Mouse (Mus musculus): ENCODE measurements around the gene Frs3. TPM values are rescaled to one million over a fixed set of nuclear protein-coding genes. Genes with fewer than 3 reads are reported as not detected.
"Not testable (repeated sequence)": the region's sequence is repeated elsewhere in the genome, so short reads cannot be mapped to it uniquely, and the experiment has no call there.

The Frs3 gene
- polyA plus RNA-seq (2016; fragmentation: Nextera tagmentation; extraction: Ambion mirVana), result 7.3 and 8.0 TPM in 2 replicates

GRCm38 (mm10) chr17:47688608-47689575 is at the start of gene Frs3:
Gene Frs3, plus strand, starts transcription at chr17:47689030.
- Histone ChIP-seq H3K9me3 (no peaks in the 10 kb centered on the region), H3K27ac (peak within 1 kb of the TSS; percentile 86), H3K4me1 (peaks cover 16% of the 10 kb centered on the region), H3K4me2 (replicated peaks) (peak within 1 kb of the TSS; percentile 90), H3K36me3 (peaks cover 17% of the 10 kb centered on the region), H3K4me3 (peak within 1 kb of the TSS; percentile 74), H3K27me3 (no peaks in the 10 kb centered on the region), H3K9ac (peak within 1 kb of the TSS; percentile 77)
- 1% methylated on average over 58 of the region's 58 CpGs for WGBS
- ATAC-seq (ENCODE audit: insufficient number of reproducible peaks, insufficient read depth, low FRiP score, low TSS enrichment), result peak; percentile 65

- 85% methylated on average over 2 of the region's 2 CpGs for WGBS
- H3K27ac ChIP-seq, result no peak overlapping the region
- no peaks in the 10 kb centered on the region for H3K4me1 ChIP-seq
- no peak overlapping the region for H3K9ac ChIP-seq
- no peak overlapping the region for H3K4me2 ChIP-seq (replicated peaks)
- H3K4me3 ChIP-seq, result no peak overlapping the region
- no peaks in the 10 kb centered on the region for H3K27me3 ChIP-seq
- no peaks in the 10 kb centered on the region for H3K9me3 ChIP-seq
- no peaks in the 10 kb centered on the region for H3K36me3 ChIP-seq
- ATAC-seq (ENCODE audit: insufficient number of reproducible peaks, insufficient read depth, low FRiP score, low TSS enrichment), result no peak
Observed at GRCm38 (mm10) chr17:47642992-47643391, 45.8 kb upstream of the Frs3 start.

GRCm38 (mm10) chr17:47646683-47647082 is 42.1 kb upstream of the Frs3 start:
- ATAC-seq (ENCODE audit: insufficient number of reproducible peaks, insufficient read depth, low FRiP score, low TSS enrichment), result no peak

GRCm38 (mm10) chr17:47648966-47649365 is 39.9 kb upstream of the Frs3 start:
- H3K4me1 ChIP-seq, result no peaks in the 10 kb centered on the region
- peaks cover 6% of the 10 kb centered on the region; the same call in 1 of the 2 replicates for H3K36me3 ChIP-seq
- no peak overlapping the region for H3K4me2 ChIP-seq (replicated peaks)
- H3K27ac ChIP-seq, result no peak overlapping the region
- no peak overlapping the region for H3K4me3 ChIP-seq
- H3K9me3 ChIP-seq, result no peaks in the 10 kb centered on the region
- no peaks in the 10 kb centered on the region for H3K27me3 ChIP-seq
- WGBS, result 77% methylated on average over 4 of the region's 4 CpGs
- no peak overlapping the region for H3K9ac ChIP-seq
- no peak for ATAC-seq (ENCODE audit: insufficient number of reproducible peaks, insufficient read depth, low FRiP score, low TSS enrichment)

More at GRCm38 (mm10) chr17:47646683-47647082, 42.1 kb upstream of the Frs3 start:
- no peaks in the 10 kb centered on the region for H3K4me1 ChIP-seq
- H3K27me3 ChIP-seq, result no peaks in the 10 kb centered on the region
- no peak overlapping the region for H3K27ac ChIP-seq
- 73% methylated on average over 1 of the region's 1 CpGs for WGBS
- no peaks in the 10 kb centered on the region for H3K9me3 ChIP-seq
- no peak overlapping the region for H3K9ac ChIP-seq
- no peaks in the 10 kb centered on the region for H3K36me3 ChIP-seq
- H3K4me3 ChIP-seq, result no peak overlapping the region
- H3K4me2 ChIP-seq (replicated peaks), result no peak overlapping the region

DNA sequence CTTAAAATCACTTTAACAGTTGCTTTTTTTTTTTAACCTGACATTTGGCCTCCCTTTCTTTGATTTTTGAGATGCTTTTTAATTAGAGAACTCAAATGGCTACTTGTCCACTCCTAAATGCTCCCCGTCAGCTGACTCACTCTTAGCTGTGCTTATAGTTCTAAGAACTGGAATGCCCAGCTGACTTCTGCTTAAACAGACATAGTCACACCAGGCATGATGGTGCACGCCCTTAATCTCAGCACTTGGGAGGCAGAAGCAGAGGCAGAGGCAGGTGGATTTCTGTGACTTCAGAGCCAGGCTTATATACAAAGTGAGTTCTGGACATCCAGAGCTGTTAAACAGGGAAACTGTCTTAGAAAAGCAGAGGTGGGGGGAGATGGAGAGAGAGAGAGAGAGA is 36.9 kb upstream of the Frs3 start:
- Histone ChIP-seq H3K4me2 (replicated peaks) (no peak overlapping the region), H3K27ac (no peak overlapping the region), H3K27me3 (no peaks in the 10 kb centered on the region), H3K9me3 (no peaks in the 10 kb centered on the region), H3K9ac (no peak overlapping the region), H3K4me1 (no peaks in the 10 kb centered on the region), H3K36me3 (peaks cover 6% of the 10 kb centered on the region; the same call in 1 of the 2 replicates), H3K4me3 (no peak overlapping the region)
- no peak for ATAC-seq (ENCODE audit: insufficient number of reproducible peaks, insufficient read depth, low FRiP score, low TSS enrichment)
- WGBS, result 74% methylated on average over 2 of the region's 2 CpGs

DNA sequence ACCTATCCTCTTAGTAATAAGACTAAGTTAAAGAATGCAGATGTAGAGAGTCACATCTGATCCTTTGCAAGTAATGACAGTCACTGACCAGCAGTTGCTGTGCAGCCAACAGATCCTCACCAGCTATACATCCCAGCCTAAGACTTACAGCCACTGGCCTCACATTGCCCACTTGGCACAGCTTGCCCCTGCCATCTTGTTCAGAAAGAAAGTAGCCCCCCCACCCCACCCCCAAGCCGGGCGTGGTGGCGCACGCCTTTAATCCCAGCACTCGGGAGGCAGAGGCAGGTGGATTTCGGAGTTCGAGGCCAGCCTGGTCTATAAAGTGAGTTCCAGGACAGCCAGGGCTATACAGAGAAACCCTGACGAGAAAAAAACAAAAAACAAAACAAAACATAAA is 34.5 kb upstream of the Frs3 start:
- H3K9ac ChIP-seq; H3K9me3 ChIP-seq; H3K36me3 ChIP-seq; ATAC-seq (ENCODE audit: insufficient number of reproducible peaks, insufficient read depth, low FRiP score, low TSS enrichment); H3K27ac ChIP-seq; H3K4me3 ChIP-seq; H3K4me1 ChIP-seq; H3K4me2 ChIP-seq (replicated peaks); H3K27me3 ChIP-seq: not testable (repeated sequence)
- WGBS, result 87% methylated on average over 8 of the region's 8 CpGs

DNA sequence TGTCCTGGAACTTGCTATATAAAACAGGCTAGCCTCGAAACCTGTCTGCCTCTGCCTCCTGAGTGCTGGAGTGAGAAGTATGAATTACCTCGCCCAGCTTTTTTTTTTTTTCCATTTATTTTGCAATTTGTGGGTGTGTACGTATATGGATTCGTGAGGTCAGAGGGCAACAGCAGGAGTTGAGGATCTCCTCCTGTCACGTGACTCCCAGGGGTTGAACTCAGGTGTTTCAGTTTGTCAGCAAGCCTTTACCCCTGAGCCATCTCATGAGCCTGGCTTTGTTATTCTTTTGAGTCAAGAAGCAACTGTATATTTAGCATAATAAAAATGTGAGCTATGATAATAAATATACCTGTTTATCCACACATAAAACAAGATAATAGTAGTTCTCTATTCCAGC is 33.1 kb upstream of the Frs3 start:
- no peaks in the 10 kb centered on the region for H3K27me3 ChIP-seq
- no peak for ATAC-seq (ENCODE audit: insufficient number of reproducible peaks, insufficient read depth, low FRiP score, low TSS enrichment)

GRCm38 (mm10) chr17:47657901-47658300 is 30.9 kb upstream of the Frs3 start:
- Histone ChIP-seq H3K9ac (no peak overlapping the region), H3K9me3 (no peaks in the 10 kb centered on the region), H3K4me3 (no peak overlapping the region), H3K36me3 (peaks cover 6% of the 10 kb centered on the region; the same call in 1 of the 2 replicates), H3K4me2 (replicated peaks) (no peak overlapping the region), H3K27me3 (no peaks in the 10 kb centered on the region), H3K4me1 (no peaks in the 10 kb centered on the region), H3K27ac (no peak overlapping the region)
- ATAC-seq (ENCODE audit: insufficient number of reproducible peaks, insufficient read depth, low FRiP score, low TSS enrichment), result no peak
- WGBS, result 80% methylated on average over 4 of the region's 4 CpGs

More for the DNA sequence above, 33.1 kb upstream of the Frs3 start:
- 81% methylated on average over 5 of the region's 5 CpGs for WGBS
- Histone ChIP-seq H3K4me3 (no peak overlapping the region), H3K9me3 (no peaks in the 10 kb centered on the region), H3K4me1 (no peaks in the 10 kb centered on the region), H3K4me2 (replicated peaks) (no peak overlapping the region), H3K36me3 (peaks cover 6% of the 10 kb centered on the region; the same call in 1 of the 2 replicates), H3K27ac (no peak overlapping the region), H3K9ac (no peak overlapping the region)

- Histone ChIP-seq H3K27me3 (no peaks in the 10 kb centered on the region), H3K36me3 (0 out of 2 replicates have a peak, but pooled peaks cover under 1% of the 10 kb centered on the region), H3K9ac (no peak overlapping the region), H3K27ac (no peak overlapping the region), H3K9me3 (no peaks in the 10 kb centered on the region), H3K4me2 (replicated peaks) (no peak overlapping the region), H3K4me3 (no peak overlapping the region), H3K4me1 (no peaks in the 10 kb centered on the region)
- WGBS, result 81% methylated on average over 3 of the region's 3 CpGs
- ATAC-seq (ENCODE audit: insufficient number of reproducible peaks, insufficient read depth, low FRiP score, low TSS enrichment), result no peak
Observed at GRCm38 (mm10) chr17:47658741-47659243, 30.0 kb upstream of the Frs3 start.

GRCm38 (mm10) chr17:47663009-47663713 is 25.7 kb upstream of the Frs3 start:
- H3K9me3 ChIP-seq, result no peaks in the 10 kb centered on the region
- H3K4me2 ChIP-seq (replicated peaks), result no peak overlapping the region
- no peaks in the 10 kb centered on the region for H3K36me3 ChIP-seq
- WGBS, result 57% methylated on average over 9 of the region's 9 CpGs
- H3K9ac ChIP-seq, result no peak overlapping the region
- peak; percentile 77; the same call in 1 of the 2 replicates for ATAC-seq (ENCODE audit: insufficient number of reproducible peaks, insufficient read depth, low FRiP score, low TSS enrichment)
- H3K27me3 ChIP-seq, result no peaks in the 10 kb centered on the region
- H3K4me3 ChIP-seq, result no peak overlapping the region
- no peak overlapping the region for H3K27ac ChIP-seq
- no peaks in the 10 kb centered on the region for H3K4me1 ChIP-seq

DNA sequence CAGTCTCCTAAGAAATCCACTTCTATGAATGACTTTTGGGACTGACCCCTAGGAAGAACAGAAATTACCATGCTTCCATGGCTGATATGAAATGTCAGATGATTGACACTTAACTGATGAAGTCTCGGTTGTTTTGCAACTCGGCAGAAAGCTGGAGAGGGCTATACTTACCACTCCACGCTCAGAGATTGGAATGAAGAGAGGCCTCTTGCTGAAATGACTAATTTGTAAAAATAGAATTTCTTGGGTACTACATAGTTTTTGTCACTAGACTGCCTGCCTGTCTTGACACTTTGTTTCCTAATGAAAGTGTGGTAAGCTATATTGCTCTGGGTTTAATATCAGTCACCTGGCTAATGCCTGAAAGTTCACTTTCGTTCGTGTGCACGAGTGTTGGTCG is 24.4 kb upstream of the Frs3 start:
- Histone ChIP-seq H3K27me3 (no peaks in the 10 kb centered on the region), H3K9me3 (no peaks in the 10 kb centered on the region), H3K4me2 (replicated peaks) (no peak overlapping the region), H3K4me3 (no peak overlapping the region), H3K36me3 (no peaks in the 10 kb centered on the region), H3K4me1 (no peaks in the 10 kb centered on the region), H3K9ac (no peak overlapping the region), H3K27ac (no peak overlapping the region)
- ATAC-seq (ENCODE audit: insufficient number of reproducible peaks, insufficient read depth, low FRiP score, low TSS enrichment), result no peak
- WGBS, result 87% methylated on average over 7 of the region's 7 CpGs

Data from embryonic facial prominence, embryonic 12.5 days (tissue).